Mouse (Mus musculus) thymus, postnatal 14 days (tissue): ENCODE measurements around the gene Ch25h.

Experiments used
- DNase-seq: peaks from one replicate; pipeline ENCODE4 v3.0.0; 2021

The Ch25h gene

GRCm38 (mm10) chr19:34468216-34468615 is 6.7 kb downstream of the Ch25h start:
- no peak for DNase-seq

GRCm38 (mm10) chr19:34464453-34464852 is 10.5 kb downstream of the Ch25h start:
- DNase-seq: no peak

- DNase-seq: no peak
Measured at GRCm38 (mm10) chr19:34461451-34462019, 13.4 kb downstream of the Ch25h start.

- DNase-seq: no peak
Measured at GRCm38 (mm10) chr19:34450784-34451370, 24.1 kb downstream of the Ch25h start.

- DNase-seq: no peak
Measured at GRCm38 (mm10) chr19:34448851-34449250, 26.1 kb downstream of the Ch25h start.

- no peak for DNase-seq
Measured at GRCm38 (mm10) chr19:34445410-34446012, 29.5 kb downstream of the Ch25h start.

GRCm38 (mm10) chr19:34444785-34445184 is 30.2 kb downstream of the Ch25h start:
- no peak for DNase-seq

GRCm38 (mm10) chr19:34441979-34442378 is 33.0 kb downstream of the Ch25h start:
- no peak for DNase-seq

- DNase-seq: no peak
Measured at GRCm38 (mm10) chr19:34435197-34435611, 39.8 kb downstream of the Ch25h start.

- no peak for DNase-seq
Measured at GRCm38 (mm10) chr19:34431314-34431713, 43.6 kb downstream of the Ch25h start.

- no peak for DNase-seq
Measured at GRCm38 (mm10) chr19:34423783-34424335, 51.1 kb downstream of the Ch25h start.
